8 mouse cellular contexts compared by ENCODE assay signal in the genomic region with DNA sequence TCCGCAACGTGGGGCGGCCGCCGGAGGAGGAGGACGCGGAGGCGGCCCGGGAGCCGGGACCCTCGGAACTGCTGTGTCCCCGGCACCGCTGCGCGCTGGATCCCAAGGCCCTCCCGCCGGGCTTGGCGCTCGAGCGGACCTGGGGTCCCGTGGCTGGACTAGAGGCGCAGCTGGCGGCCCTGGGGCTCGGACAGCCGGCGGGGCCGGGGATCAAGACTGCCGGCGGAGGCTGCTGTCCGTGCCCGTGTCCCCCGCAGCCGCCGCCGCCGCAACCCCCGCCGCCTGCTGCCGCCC. TPM values are rescaled to one million over a fixed set of nuclear protein-coding genes. Genes with fewer than 3 reads are reported as not detected.
A peak's percentile ranks its signal among the peaks of the same experiment; 100 is the strongest.
DNase-seq lines count a peak whose midpoint lies in the region; ATAC-seq and TF ChIP-seq lines count a peak whose summit lies in the region.

No protein-coding gene starts in this region.

- TF ChIP-seq CTCF in gastrocnemius, adult 2 months (IDR thresholded peaks at IDR 0.05), result no peak

- intact Hi-C loops in gastrocnemius, adult 2 months (cut with DNase I), result no loop called here

- DNase-seq in gastrocnemius, adult 2 months, result peak; percentile 74
- no peak for DNase-seq in gastrocnemius, postnatal 25 days
- peak; percentile 55 for DNase-seq in urinary bladder, adult 2 months (ENCODE audit: low spot score)
- DNase-seq in urinary bladder, postnatal 10 days (ENCODE audit: low spot score), result no peak
- DNase-seq in heart, postnatal 4 days, result peak; percentile 49

- H3K4me3 ChIP-seq in gastrocnemius, adult 2 months, result peak overlapping the region; percentile 99
- H3K4me3 ChIP-seq in liver, embryonic 12.5 days, result peak overlapping the region; percentile 99
- peak overlapping the region; percentile 98 for H3K4me3 ChIP-seq in neural tube, embryonic 14.5 days (ENCODE audit: low read depth, low read length)

- H3K27me3 ChIP-seq in liver, embryonic 12.5 days (replicated peaks), result no peaks in the 10 kb centered on the region
- peaks cover 2% of the 10 kb centered on the region; the same call in 1 of the 2 replicates for H3K27me3 ChIP-seq in neural tube, embryonic 14.5 days (ENCODE audit: control insufficient read depth, insufficient read depth, low read length)

- ATAC-seq in liver, embryonic 12.5 days, result no peak
- no peak for ATAC-seq in neural tube, embryonic 14.5 days (ENCODE audit: low read depth)
- no peak for ATAC-seq in monocyte, adult 5-6 weeks (replicated peaks; ENCODE audit: insufficient number of reproducible peaks, low FRiP score, low TSS enrichment, poor library complexity, severe bottlenecking)

- peak overlapping the region; percentile 99 for H3K27ac ChIP-seq in gastrocnemius, adult 2 months
- H3K27ac ChIP-seq in liver, embryonic 12.5 days, result peak overlapping the region; percentile 91
- H3K27ac ChIP-seq in neural tube, embryonic 14.5 days (ENCODE audit: low read depth, low read length), result peak overlapping the region; percentile 90

- no peaks in the 10 kb centered on the region for H3K9me3 ChIP-seq in liver, embryonic 12.5 days (replicated peaks)
- no peaks in the 10 kb centered on the region for H3K9me3 ChIP-seq in neural tube, embryonic 14.5 days (ENCODE audit: control insufficient read depth, low read length)

- H3K4me2 ChIP-seq in liver, embryonic 12.5 days, result peak overlapping the region; percentile 98
- peak overlapping the region; percentile 97 for H3K4me2 ChIP-seq in neural tube, embryonic 14.5 days (ENCODE audit: low read depth, low read length)

- H3K36me3 ChIP-seq in liver, embryonic 12.5 days, result no peaks in the 10 kb centered on the region
- no peaks in the 10 kb centered on the region for H3K36me3 ChIP-seq in neural tube, embryonic 14.5 days (ENCODE audit: control insufficient read depth, insufficient read depth, low read length)

- under 1% methylated on average over 39 of the region's 39 CpGs for WGBS in liver, embryonic 12.5 days (ENCODE audit: insufficient replicate concordance)
- 0% methylated on average over 38 of the region's 39 CpGs for WGBS in neural tube, embryonic 14.5 days

- H3K9ac ChIP-seq in liver, embryonic 12.5 days, result peak overlapping the region; percentile 98
- peak overlapping the region; percentile 98 for H3K9ac ChIP-seq in neural tube, embryonic 14.5 days (replicated peaks; ENCODE audit: low read depth, low read length)

- peaks cover 36% of the 10 kb centered on the region for H3K4me1 ChIP-seq in liver, embryonic 12.5 days
- peaks cover 25% of the 10 kb centered on the region for H3K4me1 ChIP-seq in neural tube, embryonic 14.5 days (ENCODE audit: control insufficient read depth, insufficient read depth, low read length)

RNA-seq across cellular contexts. Expression of gene Socs7, which starts 0.2 kb away (rescaled TPM):
- 10 to 100 TPM; 43.2 to 48.6 TPM for total RNA-seq in gastrocnemius, adult 2 months (2021)
- total RNA-seq in gastrocnemius, postnatal 25 days (2021), result 10 to 100 TPM; 38.9 to 39.2 TPM
- 9.1 and 9.7 TPM in 2 replicates for polyA plus RNA-seq in urinary bladder, adult 2 months (2012; rRNA removed)
- total RNA-seq in heart, postnatal 4 days (2021), result 10 to 100 TPM; 24.2 to 28.9 TPM
- polyA plus RNA-seq in liver, embryonic 12.5 days (2016; fragmentation: Nextera tagmentation; extraction: Ambion mirVana), result 1.9 and 2.1 TPM in 2 replicates
- polyA plus RNA-seq in neural tube, embryonic 14.5 days (2014; fragmentation: Nextera tagmentation; extraction: Ambion mirVana), result 6.3 and 6.7 TPM in 2 replicates
- 16.8 to 18.8 TPM (median 18.0 TPM) in 3 replicates for total RNA-seq in monocyte, adult 5-6 weeks (2017)

RNA-seq across cellular contexts. Expression of gene Gpr179, which starts 10.7 kb away (rescaled TPM):
- under 1 TPM in 1 of 2 experiments, not detected in 1; 0.03 TPM for total RNA-seq in gastrocnemius, adult 2 months (2021)
- total RNA-seq in gastrocnemius, postnatal 25 days (2021), result under 1 TPM in 1 of 2 experiments, not detected in 1; 0.03 TPM
- polyA plus RNA-seq in urinary bladder, adult 2 months (2012; rRNA removed), result 0.11 and 0.25 TPM in 2 replicates
- total RNA-seq in heart, postnatal 4 days (2021), result under 1 TPM; 0.05 to 0.17 TPM
- 0.02 TPM in 1 of 2 replicates, not detected in the other for polyA plus RNA-seq in liver, embryonic 12.5 days (2016; fragmentation: Nextera tagmentation; extraction: Ambion mirVana)
- 0.49 and 0.71 TPM in 2 replicates for polyA plus RNA-seq in neural tube, embryonic 14.5 days (2014; fragmentation: Nextera tagmentation; extraction: Ambion mirVana)
- total RNA-seq in monocyte, adult 5-6 weeks (2017), result 0.29 to 0.39 TPM in 2 of 3 replicates, not detected in the other

RNA-seq across cellular contexts. Expression of gene Mrpl45, which starts 47.1 kb away (rescaled TPM):
- 10 to 100 TPM; 34.1 to 50.7 TPM for total RNA-seq in gastrocnemius, adult 2 months (2021)
- total RNA-seq in gastrocnemius, postnatal 25 days (2021), result 10 to 100 TPM; 34.3 to 41.6 TPM
- polyA plus RNA-seq in urinary bladder, adult 2 months (2012; rRNA removed), result 20.2 and 22.0 TPM in 2 replicates
- total RNA-seq in heart, postnatal 4 days (2021), result 10 to 100 TPM; 45.1 to 47.3 TPM
- 38.9 and 44.0 TPM in 2 replicates for polyA plus RNA-seq in liver, embryonic 12.5 days (2016; fragmentation: Nextera tagmentation; extraction: Ambion mirVana)
- polyA plus RNA-seq in neural tube, embryonic 14.5 days (2014; fragmentation: Nextera tagmentation; extraction: Ambion mirVana), result 43.9 and 44.0 TPM in 2 replicates
- 7.5 to 14.9 TPM (median 11.4 TPM) in 3 replicates for total RNA-seq in monocyte, adult 5-6 weeks (2017)

RNA-seq across cellular contexts. Expression of gene Arhgap23, which starts 52.7 kb away (rescaled TPM):
- 1 to 10 TPM; 5.9 to 7.5 TPM for total RNA-seq in gastrocnemius, adult 2 months (2021)
- total RNA-seq in gastrocnemius, postnatal 25 days (2021), result 1 to 10 TPM; 6.5 to 7.1 TPM
- 26.0 and 33.0 TPM in 2 replicates for polyA plus RNA-seq in urinary bladder, adult 2 months (2012; rRNA removed)
- total RNA-seq in heart, postnatal 4 days (2021), result 10 to 100 TPM; 51.0 to 52.3 TPM
- polyA plus RNA-seq in liver, embryonic 12.5 days (2016; fragmentation: Nextera tagmentation; extraction: Ambion mirVana), result 17.3 and 19.7 TPM in 2 replicates
- polyA plus RNA-seq in neural tube, embryonic 14.5 days (2014; fragmentation: Nextera tagmentation; extraction: Ambion mirVana), result 9.2 and 9.6 TPM in 2 replicates
- 4.7 to 5.8 TPM (median 5.0 TPM) in 3 replicates for total RNA-seq in monocyte, adult 5-6 weeks (2017)

Comparison
In these comparisons a context has a peak if more than half of its experiments do, and no peak if none do; other contexts are left out.
1. DNase-seq: peak in gastrocnemius, adult 2 months (single experiment), urinary bladder, adult 2 months (single experiment) and heart, postnatal 4 days (single experiment); none in gastrocnemius, postnatal 25 days (single experiment) and urinary bladder, postnatal 10 days (single experiment).
2. Peak in every context shown above with its lines, with median percentiles within 50 percentile points of each other: H3K27ac ChIP-seq and H3K4me3 ChIP-seq.